Mouse (Mus musculus) adipocyte (in vitro differentiated cells): ENCODE results near the gene Gm43302.
"Not testable (repeated sequence)": the region's sequence is repeated elsewhere in the genome, so short reads cannot be mapped to it uniquely, and the experiment has no call there.

Source experiments
- DNase-seq: peaks from one replicate; pipeline ENCODE4 v3.0.0-alpha.2; 2016; ENCODE audit warnings: low spot score

The Gm43302 gene

GRCm38 (mm10) chr5:105293226-105294165 lies at the start of gene Gm43302, which contains the start of gene Gbp6:
TSS of gene Gm43302 (minus strand) at chr5:105293695.
TSS of gene Gbp6 (minus strand) at chr5:105293698.
- DNase-seq: peak; percentile 97

DNA sequence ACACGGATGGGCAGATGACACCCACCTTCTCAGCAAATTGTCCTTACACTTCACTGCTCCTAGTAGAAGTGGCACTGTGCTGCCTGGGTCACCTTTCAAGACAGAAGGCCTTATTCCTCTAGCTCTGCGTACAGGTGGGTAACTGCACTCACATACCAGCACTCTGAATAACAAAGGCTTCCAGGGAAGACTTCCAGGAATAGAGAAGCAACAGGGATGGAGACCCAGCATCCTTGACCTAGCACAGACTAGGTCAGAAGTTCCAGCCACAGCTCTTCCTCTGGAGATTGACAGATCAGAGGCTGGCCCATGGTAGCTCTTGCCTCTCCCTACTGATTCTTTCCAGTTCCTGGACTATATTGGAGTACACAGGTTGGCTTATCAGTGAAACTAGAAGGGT lies 47.8 kb upstream of the Gm43302 start:
- no peak for DNase-seq

- DNase-seq: peak; percentile 55
These were observed 29.0 kb upstream of the Gm43302 start for GRCm38 (mm10) chr5:105322543-105322942.

DNA sequence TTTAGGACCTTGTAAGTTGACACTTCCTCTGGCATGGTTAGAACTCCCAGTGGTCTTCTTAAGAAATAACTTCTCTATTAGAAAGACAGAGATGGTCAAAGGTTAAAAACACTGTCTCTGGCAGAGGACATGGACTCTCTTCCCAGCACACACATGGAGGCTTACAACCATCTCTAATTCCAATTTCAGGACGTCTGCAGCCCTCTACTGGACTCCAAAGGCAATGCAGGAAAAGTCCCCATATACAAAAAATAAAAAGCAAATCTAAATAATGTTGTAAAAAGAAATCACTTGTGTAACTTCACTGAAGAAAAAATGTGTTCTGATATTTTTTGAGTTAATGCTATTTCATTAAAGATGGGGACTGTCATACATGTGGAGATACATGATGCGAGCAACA lies 17.4 kb upstream of the Gm43302 start:
- no peak for DNase-seq

- DNase-seq: not testable (repeated sequence)
These were observed 15.7 kb upstream of the Gm43302 start for GRCm38 (mm10) chr5:105309148-105309547.

DNA sequence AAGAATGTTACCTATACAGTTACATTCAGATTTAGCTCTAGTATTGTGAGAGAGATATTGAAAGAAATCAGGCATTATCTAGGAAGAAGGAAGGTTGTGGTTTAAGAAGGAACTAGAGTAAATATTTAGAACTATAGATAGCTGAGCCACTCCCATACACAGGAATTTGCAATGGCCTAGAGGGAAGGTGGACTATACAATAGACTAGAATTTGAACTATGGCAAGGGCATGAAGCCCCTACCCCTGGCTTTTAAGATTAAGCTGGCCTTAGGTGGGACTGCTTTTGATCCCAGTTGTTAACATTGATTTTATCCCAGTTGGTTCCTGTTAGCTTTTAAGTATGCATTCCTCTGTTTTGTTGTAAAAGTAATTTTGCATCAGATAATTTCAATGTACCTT lies 13.5 kb upstream of the Gm43302 start:
- DNase-seq: not testable (repeated sequence)

GRCm38 (mm10) chr5:105306159-105306581 lies 12.7 kb upstream of the Gm43302 start:
- DNase-seq: peak; percentile 57

DNA sequence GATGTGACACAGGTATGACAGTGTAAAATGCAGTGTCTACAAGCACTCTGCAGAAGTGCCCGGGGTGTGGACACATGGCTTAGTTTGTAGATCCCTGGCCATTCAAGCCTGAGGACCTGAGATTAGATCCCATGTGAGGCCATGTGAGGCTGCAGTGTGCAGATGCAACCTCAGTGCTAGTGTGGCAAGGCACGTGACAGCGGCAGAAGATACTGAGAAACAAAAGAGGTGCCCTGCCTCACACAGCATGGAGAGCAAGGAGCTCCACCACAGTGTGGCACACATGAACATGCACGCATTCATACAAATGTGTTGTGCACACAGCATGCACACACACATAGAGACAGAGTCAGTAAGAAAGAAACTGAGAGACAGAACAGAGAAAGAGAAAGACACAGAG lies 12.2 kb upstream of the Gm43302 start:
- DNase-seq: not testable (repeated sequence)

DNA sequence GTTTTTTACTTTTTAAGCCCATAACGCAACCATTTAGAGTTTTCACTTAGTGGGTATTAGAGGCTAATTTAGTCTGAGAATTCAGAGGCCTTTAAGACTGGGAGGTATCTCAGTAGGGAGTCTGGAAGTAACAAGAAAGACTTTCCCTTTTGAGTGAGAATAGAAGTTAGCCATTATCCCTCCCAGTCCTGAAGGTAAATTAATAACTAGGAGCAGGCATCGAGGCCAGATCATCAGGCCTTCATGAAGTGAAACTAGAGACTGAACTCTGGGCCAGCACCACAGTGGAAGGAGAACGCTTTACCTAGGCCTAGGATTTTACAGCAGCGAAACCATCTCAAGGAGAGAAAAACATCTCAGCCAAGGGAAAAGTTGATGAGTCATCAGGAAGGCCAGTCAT lies 8.5 kb upstream of the Gm43302 start:
- DNase-seq: no peak

GRCm38 (mm10) chr5:105301531-105301930 lies 8.0 kb upstream of the Gm43302 start:
- peak; percentile 73 for DNase-seq

DNA sequence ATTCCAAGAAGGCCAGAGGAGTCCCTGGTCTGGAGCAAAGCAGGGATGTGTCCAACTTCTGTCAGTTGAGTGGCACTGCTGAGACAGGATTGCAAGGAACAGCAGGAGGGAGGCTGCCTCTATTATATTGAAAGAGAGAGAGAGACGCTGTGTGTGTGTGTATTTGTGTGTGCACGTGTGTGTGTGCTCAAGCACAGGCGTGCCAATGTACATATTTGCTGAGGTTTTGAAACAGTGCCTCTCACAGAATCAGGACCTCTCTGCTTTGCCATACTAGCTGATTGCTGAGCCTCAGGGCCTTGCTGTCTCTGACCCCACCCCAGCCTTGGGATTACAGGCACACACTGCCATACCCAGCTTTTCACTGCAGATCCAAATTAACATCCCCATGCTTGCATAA lies 2.3 kb upstream of the Gm43302 start:
- no peak for DNase-seq

- DNase-seq: no peak
These were observed 1.0 kb downstream of the Gm43302 start for GRCm38 (mm10) chr5:105292492-105292891.

- not testable (repeated sequence) for DNase-seq
These were observed 2.6 kb downstream of the Gm43302 start for GRCm38 (mm10) chr5:105290921-105291320.

- not testable (repeated sequence) for DNase-seq
These were observed 32.8 kb downstream of the Gm43302 start for GRCm38 (mm10) chr5:105260673-105261072.

DNA sequence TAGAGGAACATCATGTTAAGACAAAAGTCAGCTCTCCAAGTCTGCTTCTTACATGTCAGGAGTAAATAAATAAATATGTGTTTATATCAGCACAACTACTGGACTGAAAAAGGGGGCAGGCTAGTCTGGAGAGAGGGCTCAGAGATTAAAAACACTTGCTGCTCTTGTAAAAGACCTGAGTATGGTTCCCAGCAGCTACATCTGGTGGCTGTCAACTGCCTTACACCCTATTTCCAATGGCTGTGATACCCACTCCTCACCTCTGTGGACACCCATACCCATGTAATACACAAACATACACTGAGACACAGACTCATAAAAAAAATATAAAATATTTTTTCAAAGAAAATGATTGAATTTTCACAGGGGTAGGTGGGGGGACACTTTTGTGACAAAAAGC lies 41.0 kb downstream of the Gm43302 start:
- DNase-seq: no peak

- not testable (repeated sequence) for DNase-seq
These were observed 48.8 kb downstream of the Gm43302 start for GRCm38 (mm10) chr5:105244741-105245140.

DNA sequence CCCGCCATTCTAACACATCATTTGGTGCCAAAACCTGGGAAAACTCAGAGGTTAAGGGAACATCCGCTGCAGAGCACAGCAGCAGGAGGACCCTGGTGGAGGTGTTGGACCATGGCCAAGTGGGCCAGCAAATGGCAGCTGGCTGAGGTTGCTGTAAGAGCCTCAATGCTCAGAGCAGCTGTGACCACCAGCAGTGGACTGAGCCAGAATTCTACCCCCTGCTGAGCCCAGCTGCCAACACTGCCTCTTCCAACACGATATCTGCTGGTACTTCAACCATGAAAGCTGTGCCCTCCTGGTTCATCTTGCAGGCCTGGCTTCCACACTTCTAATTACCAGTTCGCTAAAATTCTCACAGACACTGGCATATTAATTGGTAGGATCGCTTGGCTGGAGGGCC lies 52.5 kb downstream of the Gm43302 start:
- not testable (repeated sequence) for DNase-seq

GRCm38 (mm10) chr5:105239483-105240047 lies 53.9 kb downstream of the Gm43302 start, which contains the start of gene Gbp10:
TSS of gene Gbp10 (minus strand) at chr5:105239533.
- DNase-seq: peak; percentile 90

DNA sequence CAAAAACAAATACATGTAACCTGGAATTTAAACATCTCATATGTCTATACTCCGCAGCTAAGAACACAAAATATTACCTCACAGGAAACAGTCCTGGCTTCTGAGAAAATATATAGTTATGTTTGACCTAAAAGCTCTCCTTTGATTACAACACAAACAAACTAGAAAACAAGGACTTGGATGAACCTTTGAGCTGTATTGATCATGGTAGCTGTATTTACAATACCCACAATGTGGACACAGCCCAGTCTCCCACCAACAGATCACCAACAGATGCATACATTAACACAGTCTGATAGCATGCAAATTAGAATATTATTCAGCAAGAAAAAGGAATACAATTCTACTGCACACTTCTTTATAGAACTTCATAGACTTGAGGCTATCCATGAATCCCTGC lies 55.1 kb downstream of the Gm43302 start:
- DNase-seq: not testable (repeated sequence)

DNA sequence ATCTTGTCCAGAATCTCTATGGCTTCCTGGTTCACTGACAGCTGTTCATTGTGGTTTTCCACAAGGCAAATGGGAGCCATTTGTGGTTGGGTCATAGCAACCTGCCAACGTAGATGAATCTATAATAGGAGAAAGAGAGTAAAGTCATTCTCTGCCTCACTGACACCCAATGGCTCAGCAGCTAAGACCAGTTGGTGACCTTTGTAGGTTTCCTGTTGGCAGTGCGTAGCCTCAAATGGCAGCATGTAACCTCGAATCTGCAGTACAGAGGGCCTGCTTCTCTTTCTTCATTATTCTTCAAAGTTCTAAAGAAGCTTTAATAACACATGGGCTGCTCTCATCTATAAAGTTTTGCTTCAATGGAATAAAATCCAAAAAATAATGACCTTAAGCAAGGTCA lies 57.5 kb downstream of the Gm43302 start:
- DNase-seq: not testable (repeated sequence)

DNA sequence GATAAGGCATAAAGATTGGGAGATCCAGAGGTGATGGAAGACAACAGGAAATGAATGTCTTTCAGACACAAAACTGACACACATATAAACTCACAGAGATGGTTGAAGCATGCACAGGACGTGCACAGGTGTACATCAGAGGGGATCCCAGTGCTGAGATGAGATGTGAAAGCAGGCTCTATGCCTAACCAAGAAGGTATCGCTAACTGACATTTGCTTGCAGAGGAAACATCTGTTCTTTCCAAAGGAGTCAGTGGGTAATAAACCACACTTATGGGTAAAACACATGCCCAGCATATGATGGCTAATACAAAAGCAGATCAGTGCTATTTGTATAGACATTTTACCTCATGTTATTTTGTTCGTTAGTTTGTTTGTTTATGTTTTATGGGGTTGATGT lies 84.5 kb downstream of the Gm43302 start:
- DNase-seq: not testable (repeated sequence)

GRCm38 (mm10) chr5:105200791-105201355 lies 92.6 kb downstream of the Gm43302 start:
- DNase-seq: not testable (repeated sequence)

DNA sequence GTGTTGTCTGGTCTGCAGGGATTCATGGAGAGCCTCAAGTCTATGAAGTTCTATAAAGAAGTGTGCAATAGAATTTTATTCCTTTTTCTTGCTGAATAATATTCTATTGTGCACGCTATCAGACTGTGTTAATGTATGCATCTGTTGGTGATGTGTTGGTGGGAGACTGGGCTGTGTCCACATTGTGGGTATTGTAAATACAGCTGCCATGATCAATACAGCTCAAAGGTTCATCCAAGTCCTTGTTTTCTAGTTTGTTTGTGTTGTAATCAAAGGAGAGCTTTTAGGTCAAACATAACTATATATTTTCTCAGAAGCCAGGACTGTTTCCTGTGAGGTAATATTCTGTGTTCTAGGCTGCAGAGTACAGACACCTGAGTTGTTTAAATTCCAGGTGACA lies 94.3 kb downstream of the Gm43302 start:
- DNase-seq: not testable (repeated sequence)
